15 mouse cellular contexts compared by ENCODE assay signal in genomic region chr10:125801450-125801849, GRCm38 (mm10).
"Had no signal": no experiment of that assay in that cellular context is flagged by ENCODE, and none has a peak within 500 bp of the region (broad histone marks: within the 10 kb centered on the region; RNA-seq: fewer than 3 reads in every experiment).

No protein-coding gene starts in this region.

- H3K27me3 ChIP-seq: limb, embryonic 15.5 days; liver, embryonic 12.5 days had no signal

- H3K4me2 ChIP-seq: limb, embryonic 15.5 days; liver, embryonic 12.5 days; lung, embryonic 14.5 days had no signal

- H3K4me3 ChIP-seq: limb, embryonic 15.5 days; liver, embryonic 12.5 days; midbrain, embryonic 10.5 days; myocyte had no signal

- H3K36me3 ChIP-seq: limb, embryonic 15.5 days; liver, embryonic 12.5 days; midbrain, embryonic 10.5 days had no signal

- H3K4me1 ChIP-seq: liver, embryonic 12.5 days had no signal

- ATAC-seq: liver, embryonic 12.5 days had no signal

- DNase-seq: kidney, postnatal 36 days; layer of hippocampus, adult 9-11 months; layer of hippocampus, postnatal 36 days; lung, embryonic 14.5 days; lung, postnatal 10 days; lung, postnatal 4 days; midbrain, embryonic 14.5 days; right cerebral cortex, adult 18-20 months; right cerebral cortex, postnatal 25 days; thymus, postnatal 4 days had no signal

- H3K9ac ChIP-seq: limb, embryonic 15.5 days; liver, embryonic 12.5 days; lung, embryonic 14.5 days had no signal

- H3K27ac ChIP-seq: limb, embryonic 15.5 days; liver, embryonic 12.5 days; stomach, postnatal 0 days had no signal

- H3K9me3 ChIP-seq: limb, embryonic 15.5 days; liver, embryonic 12.5 days; midbrain, embryonic 10.5 days had no signal
